Mouse (Mus musculus): ENCODE data around the gene Mboat2.
A peak's percentile ranks its signal among the peaks of the same experiment; 100 is the strongest.

Gene Mboat2

DNA sequence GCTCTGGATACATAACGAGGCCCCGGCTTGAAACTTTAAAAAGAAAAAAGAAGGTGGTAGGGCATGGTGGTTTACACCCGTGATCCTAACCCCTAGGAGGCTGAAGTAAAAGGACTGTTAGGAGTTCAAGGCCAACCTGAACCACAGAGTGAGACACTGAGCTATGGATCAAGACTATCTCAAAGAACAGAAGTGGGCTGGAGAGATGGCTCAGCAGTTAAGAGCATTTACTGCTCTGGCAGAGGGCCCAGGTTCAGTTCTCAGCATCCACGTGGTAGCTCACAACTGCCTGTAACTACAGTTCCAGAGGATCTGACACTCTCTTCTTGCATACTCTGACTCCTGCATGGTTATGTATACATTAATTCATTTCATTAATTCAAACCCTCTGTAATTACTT lies 112.7 kb downstream of the Mboat2 start:
- no peak for DNase-seq (ENCODE audit: inconsistent age in 2 of 2, low spot score in 1 of 2)

DNA sequence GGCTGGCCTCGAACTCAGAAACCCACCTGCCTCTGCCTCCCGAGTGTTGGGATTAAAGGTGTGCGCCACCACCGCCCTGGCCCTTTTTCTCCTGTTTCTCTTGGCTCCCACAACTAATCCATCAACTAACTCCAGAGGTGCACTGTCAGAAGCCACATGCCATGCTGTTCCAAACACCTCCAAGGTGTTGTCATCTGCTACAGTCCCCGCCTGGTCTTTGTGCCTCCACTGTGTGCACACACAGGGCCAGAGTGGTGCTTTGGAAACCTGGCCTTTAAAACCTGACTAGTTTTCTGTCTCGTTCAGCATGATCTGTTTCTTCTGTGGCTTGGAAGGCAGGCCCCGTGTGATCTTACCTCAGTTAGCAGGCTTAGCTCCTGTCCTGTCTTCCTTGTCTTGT lies 113.9 kb downstream of the Mboat2 start:
- no peak for DNase-seq (ENCODE audit: inconsistent age in 2 of 2, low spot score in 1 of 2)

DNA sequence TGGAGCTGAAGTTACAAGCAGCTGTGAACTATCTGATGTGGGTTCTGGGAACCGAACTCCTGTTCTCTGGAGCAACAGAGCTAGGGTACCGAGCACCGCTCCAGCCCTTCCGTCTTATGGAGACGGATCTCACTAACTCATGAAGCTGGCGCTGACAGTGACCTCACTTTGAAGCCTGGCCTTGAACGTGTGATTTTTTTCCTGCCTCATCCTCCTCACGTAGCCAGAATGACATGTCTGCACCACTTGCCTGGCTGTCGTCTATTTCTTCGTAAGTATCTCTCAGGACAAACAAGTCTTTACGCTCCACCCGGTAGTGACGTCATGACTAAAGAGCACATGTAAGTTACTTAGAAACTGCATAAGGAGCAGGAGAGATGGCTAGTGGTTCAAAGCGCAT lies 116.4 kb downstream of the Mboat2 start:
- peak; percentile 50 to 64 for DNase-seq (ENCODE audit: inconsistent age in 2 of 2, low spot score in 1 of 2)

DNA sequence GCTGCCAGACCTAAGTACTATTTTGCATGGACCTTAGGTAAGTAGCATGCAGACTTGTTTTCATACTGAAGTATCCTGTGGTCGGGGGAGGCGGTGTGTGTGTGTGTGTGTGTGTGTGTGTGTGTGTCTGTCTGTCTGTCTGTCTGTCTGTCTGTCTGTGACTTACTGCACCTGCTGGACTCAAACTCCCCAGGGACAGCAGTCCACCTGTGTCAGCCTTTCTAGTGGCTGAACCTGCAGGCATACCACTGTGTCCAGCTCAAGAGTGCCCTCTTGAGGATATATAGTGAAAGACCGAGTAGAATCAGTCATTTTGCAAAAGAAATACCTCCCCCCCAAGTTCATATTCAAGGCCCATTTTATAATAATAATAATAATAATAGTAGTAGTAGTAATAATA lies 117.7 kb downstream of the Mboat2 start:
- DNase-seq (ENCODE audit: inconsistent age in 2 of 2, low spot score in 1 of 2), result peak; percentile 39 to 76

DNA sequence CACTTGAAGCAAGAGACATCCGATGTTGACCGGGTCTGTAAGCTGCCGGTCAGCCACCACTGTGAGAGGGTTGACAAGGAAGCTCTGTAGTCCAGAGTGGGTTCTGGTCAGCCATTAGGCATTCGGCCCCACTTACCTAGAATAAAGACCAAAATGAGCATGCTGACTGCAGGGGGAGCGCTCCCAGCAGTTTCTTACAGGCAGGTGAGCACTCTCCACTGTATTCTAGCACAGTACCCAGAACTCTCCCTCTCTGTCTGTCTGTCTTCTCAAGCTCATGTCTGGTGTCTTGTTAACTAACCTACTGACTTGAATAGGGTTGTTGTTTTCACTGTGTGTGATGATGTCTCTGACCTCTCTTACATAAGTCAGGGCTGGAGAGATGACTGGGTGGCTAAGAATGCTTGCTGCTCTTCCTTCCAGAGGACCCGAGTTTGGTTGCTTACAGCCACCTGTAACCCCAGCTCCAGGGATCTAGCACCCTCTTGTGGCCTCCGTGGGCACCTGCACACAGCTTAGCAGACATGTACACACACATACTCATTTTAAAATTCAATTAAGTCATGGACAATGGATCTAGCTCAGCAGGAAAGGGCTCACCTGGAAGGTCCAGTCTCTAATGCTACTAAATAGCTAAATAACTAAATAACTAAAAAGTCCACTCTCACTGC lies 119.8 kb downstream of the Mboat2 start:
- peak in 1 of 2 experiments; percentile 35 for DNase-seq (ENCODE audit: inconsistent age in 2 of 2, low spot score in 1 of 2)

DNA sequence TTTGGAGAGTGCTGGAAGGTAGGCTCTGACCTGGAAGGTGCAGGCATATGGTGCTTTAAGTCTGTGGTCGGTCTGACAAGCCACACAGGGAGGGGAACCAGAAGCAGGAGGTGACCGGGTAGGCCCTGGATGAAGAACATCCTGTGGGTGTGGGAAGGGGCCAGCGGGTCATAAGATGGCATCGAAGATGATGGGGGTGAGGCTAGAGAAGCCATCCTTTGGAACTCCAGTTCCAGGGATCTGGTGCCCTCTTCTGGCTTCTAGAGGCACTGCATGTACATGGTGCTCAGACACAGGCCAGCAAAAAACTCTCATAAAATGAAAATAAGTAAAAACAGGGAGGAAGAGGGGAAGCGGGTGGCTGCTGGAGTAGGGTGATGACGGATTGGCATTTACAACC lies 121.5 kb downstream of the Mboat2 start:
- DNase-seq (ENCODE audit: inconsistent age in 2 of 2, low spot score in 1 of 2), result peak in 1 of 2 experiments; percentile 82

DNA sequence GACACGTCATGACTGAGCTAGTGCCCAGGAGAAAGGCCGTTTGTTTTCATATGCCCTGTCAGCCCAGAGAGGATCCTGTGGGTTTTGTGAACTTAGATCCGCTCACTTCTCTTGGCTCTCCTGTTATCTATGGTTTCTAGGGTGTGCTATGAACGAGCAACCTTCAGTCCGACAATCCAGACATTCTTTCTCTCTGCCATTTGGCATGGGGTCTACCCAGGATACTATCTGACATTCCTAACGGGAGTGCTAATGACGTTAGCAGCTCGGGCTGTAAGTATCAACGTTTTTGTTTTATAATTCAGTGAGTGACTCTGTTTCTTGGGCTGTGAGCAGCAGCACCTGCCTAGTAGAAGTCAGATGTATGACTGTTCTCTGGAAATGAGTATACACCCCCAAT lies 124.5 kb downstream of the Mboat2 start:
- DNase-seq (ENCODE audit: inconsistent age in 2 of 2, low spot score in 1 of 2), result no peak

DNA sequence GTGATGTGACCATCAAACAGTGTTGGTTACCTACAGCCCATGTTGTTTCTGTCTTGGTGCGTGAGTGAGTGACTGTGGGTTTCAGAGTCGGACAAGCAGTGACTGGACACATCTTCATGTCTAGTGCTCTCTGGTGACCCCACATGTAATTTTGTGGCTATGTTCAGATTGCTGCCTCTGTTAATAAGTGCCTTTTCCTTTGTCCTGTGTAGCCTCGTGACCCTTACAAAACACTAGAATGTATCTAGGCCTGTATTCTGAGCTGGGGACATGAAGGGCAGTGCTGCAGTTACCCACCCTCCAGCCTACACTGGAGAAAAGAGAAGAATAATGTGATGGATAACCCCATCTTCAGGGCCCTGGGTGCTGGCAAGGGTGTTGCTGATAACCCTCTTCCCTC lies 127.8 kb downstream of the Mboat2 start:
- DNase-seq (ENCODE audit: inconsistent age in 2 of 2, low spot score in 1 of 2), result no peak

DNA sequence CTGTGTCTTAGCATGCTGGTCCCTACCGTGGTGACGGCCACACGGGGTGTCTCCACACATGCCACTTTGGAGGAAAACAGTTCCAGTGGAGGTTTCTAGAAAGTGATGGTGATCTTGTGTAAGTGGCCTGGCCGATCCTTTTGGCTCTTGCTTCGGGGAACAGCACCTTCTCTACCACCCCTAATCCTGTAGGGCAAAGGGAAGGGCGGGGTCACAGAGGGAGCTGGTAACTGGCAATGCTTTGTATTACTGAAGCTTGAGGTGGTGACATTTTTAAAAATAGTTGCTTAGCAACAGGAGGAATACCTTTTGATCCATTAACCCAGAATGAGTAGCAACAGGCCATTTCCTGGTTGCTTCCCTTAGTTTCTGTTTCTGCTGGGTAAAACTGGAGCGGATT lies 131.1 kb downstream of the Mboat2 start:
- no peak for DNase-seq (ENCODE audit: inconsistent age in 2 of 2, low spot score in 1 of 2)

DNA sequence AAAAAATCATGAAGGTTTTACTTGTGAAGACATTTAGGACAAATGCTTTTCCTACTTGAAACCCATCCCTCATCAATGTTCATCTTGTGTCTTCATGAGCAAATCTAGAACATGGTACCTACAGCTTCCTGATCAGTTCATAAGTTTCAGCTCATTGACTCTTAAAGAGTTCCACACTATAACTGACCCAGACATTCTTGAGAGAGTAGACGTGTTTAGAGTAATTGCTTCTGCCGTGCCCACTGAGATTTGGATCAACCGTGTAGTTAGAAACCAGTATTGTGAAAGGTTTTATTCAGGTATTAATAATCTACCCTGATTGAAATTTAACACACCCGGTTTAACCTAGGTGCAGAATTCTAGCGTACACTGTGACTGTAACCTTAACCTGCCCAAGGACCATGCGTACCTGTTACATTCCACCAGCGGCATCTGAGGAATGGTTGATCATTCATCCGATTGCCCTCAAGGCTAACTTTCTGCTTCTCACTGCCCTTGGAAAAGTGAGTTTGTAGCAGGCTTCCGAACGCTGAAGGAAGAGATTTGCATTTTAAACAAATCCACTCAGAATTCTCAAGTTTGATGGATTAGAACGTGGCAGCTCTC lies 131.8 kb downstream of the Mboat2 start:
- no peak for DNase-seq (ENCODE audit: inconsistent age in 2 of 2, low spot score in 1 of 2)

DNA sequence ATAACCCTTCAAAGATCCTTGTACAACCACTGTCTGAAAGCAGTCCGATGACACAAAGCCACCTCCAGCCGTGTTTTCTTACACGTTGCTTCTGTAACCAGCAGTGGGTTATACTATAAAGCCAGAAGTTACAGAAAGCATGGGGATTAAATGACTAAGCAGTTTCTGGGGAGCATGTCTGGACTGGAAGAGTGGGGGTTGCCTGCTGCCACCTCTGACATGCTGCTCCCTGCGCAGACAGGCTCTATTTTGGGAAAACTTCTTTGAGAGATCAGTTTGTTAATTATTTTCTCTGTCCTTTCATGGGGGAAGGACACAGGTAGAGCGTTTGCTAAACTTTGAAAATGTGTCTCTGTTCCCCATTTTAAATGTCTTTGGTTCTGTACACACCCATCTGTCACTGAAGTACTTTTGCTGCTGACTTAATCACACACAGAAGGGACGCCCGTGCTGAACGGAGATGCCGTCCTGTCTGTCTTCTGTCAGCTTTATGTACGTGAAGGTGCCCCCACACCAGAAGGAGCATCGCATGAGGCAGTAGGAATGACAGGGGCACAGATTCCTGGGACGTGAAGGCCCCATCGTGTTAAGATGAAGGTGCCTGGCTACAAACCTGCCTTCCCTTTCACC lies 132.8 kb downstream of the Mboat2 start:
- no peak for DNase-seq (ENCODE audit: inconsistent age in 2 of 2, low spot score in 1 of 2)

DNA sequence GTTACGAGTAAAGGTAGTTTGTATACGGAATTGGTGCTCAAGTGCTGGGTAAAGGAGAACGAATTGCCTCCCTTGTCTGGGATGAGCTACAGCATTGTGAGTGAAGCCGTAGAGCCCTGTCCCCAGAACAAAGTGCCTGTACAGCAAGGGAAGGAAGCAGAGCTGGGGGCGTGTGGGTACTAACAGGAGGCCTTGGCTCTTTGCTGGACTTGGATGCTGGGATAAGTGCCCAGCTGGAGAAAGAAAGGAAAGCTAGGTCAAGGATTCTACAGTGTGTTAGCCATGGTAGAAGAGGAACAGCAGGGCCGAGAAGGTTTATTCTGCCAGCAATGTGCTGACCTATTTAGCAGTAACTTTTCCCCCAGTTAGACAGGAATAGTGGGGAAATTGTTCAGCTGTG lies 134.7 kb downstream of the Mboat2 start:
- peak; percentile 58 to 78 for DNase-seq (ENCODE audit: inconsistent age in 2 of 2, low spot score in 1 of 2)

DNA sequence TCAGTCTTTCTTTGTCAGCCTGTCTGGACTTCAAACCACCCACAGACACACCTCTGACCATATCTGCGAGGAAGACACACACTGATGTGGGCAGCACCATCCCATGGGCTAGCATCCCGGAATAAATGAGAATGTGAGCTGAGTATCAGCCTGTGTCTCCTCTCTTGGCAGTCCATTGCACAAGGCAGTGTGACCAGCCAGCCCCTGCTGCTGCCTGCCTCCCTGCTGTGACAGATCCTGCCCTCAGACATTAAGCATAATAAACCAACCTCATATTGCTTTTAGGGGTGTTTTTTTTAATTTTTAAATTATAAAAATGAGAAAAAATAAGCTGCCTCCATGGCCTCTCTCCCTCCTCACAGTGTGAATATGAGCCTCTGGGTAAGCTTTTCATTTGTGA lies 135.4 kb downstream of the Mboat2 start:
- no peak for DNase-seq (ENCODE audit: inconsistent age in 2 of 2, low spot score in 1 of 2)

DNA sequence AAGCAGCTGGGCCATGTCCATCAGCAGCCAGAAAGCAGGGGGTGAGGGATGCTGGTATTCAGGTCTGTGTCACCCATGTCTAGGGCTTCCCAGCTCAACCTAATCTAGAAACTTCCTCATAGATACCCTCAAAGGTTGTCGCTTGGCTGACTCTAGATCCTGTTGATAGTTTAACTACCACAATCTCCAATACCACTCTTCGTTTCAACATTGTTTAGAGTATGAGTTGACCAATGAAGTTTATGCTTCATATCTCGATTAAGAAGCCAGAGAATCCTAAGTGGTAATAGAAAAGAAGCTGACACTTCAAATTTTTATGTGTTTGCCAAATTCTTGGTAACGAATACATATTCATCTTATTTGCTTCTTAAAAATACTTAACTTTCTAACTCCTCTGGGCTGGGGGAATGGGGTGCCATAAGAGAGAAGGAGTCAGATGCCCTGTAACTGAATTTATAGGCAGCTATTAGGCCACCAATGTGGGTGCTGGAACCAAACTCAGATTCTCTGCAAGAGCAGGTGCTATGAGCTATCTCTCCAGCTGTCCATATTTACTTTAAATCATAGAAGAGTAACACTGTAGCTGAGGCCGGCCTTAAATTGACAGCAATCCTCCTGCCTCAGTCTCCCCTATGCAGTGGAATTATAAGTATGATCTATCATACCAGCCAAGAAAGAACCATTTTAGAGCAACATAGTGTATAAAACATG lies 141.0 kb downstream of the Mboat2 start:
- DNase-seq (ENCODE audit: inconsistent age in 2 of 2, low spot score in 1 of 2), result no peak

DNA sequence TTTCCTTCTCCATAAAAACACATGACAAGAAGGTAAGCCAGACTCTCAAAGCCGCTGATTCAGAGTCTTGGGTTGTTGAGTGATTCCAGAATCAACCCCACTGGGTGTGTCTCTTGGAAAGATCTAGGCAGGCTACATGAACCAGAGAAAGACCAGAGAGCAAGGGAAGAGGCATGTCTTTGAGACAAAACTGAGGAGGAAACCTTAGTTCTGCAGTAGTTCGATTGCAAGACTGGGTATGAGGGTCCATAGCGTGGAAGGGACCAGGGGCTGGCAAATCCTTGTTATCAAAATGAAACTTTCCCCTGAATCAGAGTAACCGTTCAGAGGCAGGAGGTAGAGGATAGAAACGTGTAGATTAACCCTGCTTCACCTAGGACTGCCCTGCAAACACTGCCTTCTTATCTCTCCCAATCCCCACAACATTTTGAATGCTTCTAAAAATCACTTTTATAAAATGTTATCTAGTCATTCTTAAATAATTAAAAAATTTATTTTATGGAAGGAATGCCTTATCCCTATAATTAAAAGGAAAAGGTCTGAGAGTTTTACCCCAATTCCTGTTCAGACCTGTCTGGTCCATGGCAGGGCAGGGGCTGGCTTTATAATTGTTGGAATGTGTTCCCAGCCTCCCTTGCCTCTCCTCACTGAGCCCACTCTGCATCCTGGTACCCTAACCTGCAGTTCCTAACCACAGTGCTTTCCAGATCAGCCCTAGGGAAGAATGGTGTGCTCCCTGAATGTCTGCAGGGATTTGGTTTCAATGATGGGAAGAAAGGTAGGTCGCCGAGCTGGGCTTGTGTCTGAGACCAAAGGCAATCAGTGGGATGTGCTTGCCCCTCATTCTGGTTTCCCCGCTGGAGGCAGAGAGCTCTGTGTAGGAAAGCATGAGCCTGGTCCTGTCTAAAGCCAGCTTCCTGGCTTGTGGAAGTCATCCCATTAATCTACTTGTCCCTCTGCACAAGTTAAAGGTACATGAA lies 142.0 kb downstream of the Mboat2 start:
- DNase-seq (ENCODE audit: inconsistent age in 2 of 2, low spot score in 1 of 2), result no peak

DNA sequence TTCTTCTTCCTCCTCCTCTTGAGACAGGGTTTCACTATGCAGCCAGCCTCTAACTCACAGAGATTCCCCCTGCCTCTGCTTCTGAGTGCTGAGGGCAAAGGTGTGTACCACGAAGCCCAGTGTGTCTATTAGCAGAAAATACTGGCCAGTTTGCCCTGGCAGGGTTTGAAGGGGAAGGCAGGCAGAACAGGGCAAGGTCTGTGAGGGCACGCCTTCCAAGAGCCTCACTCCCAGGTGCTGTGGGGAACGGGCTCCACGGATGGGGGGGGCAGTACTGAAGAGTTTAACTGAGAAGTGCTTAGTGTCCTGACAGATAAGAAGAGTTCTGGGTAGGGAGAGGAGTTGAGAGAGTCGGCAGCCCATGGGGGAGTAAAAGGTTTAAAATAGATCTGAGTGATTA lies 142.9 kb downstream of the Mboat2 start:
- no peak for DNase-seq (ENCODE audit: inconsistent age in 2 of 2, low spot score in 1 of 2)

DNA sequence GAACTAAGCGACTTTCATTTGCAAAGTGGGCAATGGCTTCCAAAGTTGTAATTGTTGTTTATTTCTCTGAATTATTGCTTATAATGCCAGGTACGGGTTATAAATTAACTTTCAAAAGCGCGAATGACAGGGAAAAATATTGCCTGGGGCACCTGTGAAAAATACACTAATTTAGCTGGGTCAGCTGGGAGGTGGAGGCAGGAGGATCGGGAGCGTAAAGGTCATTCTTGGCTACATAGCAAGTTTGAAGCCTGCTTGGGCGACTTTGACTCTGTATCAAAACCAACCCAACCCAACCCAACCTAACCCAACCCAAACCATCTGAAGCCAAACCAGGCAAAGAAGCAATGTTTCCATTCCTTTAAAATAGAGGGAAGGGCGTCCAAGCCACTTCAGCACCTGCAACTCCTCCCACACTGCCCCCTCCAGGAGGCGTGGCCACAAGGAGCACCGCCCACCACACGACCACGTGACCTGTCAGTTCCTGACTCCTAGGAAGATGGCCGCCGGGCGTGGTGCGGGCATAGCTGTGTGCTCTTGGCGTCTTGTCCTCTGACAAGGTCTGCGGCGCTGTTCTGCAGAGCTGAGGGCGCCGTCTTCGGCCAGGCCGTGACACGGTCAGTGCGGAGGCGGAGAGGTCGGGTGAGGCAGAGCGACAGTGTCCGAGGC lies 143.9 kb downstream of the Mboat2 start, which contains the start of gene Kidins220:
Gene Kidins220 (plus strand): TSS at position 480 of the 669 bp plus-strand sequence.
- peak; percentile 94 to 98 for DNase-seq (ENCODE audit: inconsistent age in 2 of 2, low spot score in 1 of 2)

DNA sequence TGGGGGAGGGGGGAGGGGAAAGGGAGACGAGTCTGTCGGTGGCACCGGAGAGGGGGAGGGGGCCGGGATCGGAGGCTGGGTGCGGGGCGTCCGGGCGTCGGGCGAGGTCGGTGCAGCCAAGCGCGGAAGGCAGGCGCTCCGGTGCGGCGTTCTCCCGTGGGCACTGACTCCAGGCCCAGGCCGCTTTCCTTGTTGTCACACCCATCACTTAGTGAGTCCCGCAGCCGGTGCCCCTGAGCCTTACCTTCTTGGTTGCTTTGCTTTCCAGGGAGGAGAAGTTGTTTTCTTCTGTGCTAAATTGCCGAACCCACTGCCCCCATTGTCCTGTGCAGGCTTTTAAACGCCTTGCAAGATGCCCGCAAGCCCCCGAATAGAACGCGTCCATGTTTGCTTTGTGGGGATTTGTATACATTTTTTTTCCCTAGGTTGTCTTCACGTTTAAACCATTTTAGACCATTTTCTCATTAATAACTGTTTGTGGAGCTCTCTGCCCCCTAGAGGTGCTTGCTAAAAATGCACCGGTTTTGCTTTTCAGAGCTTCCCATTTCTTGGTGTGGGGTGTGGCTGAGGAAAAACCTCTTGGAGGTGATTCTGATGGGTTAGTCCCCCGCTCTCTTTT lies 144.5 kb downstream of the Mboat2 start:
- peak; percentile 71 to 93 for DNase-seq (ENCODE audit: inconsistent age in 2 of 2, low spot score in 1 of 2)

DNA sequence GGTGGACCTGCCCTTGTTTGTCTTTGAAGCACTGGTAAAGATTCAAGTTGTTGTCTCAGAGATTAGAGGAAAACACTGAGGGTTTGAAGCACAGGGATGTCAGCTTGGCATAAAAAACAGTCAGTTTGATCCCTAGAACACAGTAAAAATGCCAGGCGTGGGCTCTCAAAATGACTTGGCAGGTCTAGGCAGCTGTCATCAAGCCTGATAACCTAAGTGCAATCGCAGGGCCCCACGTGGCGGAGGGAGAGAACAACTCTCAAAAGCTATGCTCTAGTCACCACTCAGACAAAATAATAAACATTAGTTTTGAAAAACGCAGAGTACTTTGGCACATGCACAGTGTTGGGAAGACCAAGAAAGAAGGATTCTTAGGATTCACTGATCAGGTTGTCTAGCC lies 154.5 kb downstream of the Mboat2 start:
- DNase-seq (ENCODE audit: inconsistent age in 2 of 2, low spot score in 1 of 2), result no peak

DNA sequence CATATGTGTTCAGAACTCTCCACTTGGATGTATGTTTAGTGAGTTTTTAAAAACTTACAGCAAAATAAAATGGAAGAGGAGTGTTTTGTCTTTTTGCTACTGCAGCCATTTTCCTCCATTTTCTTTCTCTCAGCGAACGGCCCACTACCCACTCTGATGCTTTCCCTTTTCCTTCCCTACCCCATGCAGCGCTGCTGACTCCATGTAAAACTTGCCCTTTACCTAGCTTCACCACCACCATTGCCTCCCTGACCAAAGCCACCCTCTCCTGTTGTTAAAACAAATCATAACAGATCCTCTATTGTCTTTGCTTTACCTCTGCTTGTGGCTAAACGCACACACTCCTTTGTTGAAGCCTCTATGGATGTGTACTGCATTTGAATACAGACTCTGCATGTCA lies 164.7 kb downstream of the Mboat2 start:
- no peak for DNase-seq (ENCODE audit: inconsistent age in 2 of 2, low spot score in 1 of 2)

Data from adrenal gland, adult (tissue).